Mouse (Mus musculus): ENCODE measurements at regions not wholly inside any gene's neighbourhood (a gene's known extent, or its start where the extent isn't known, plus 50 kb on each side); places are given as distances from the start of the nearest gene placed in this dataset.
"Not testable (repeated sequence)": the region's sequence is repeated elsewhere in the genome, so short reads cannot be mapped to it uniquely, and the experiment has no call there.

- DNase-seq: no peak
These were observed 219.2 kb downstream of the Bcl11a start for GRCm38 (mm10) chr11:24296893-24297624.

- no peak for DNase-seq
These were observed 219.9 kb downstream of the Bcl11a start for GRCm38 (mm10) chr11:24297763-24298162.

GRCm38 (mm10) chr11:24300351-24300750, 222.5 kb downstream of the Bcl11a start:
- no peak for DNase-seq

- no peak for DNase-seq
These were observed 223.3 kb downstream of the Bcl11a start for GRCm38 (mm10) chr11:24301201-24301600.

DNA sequence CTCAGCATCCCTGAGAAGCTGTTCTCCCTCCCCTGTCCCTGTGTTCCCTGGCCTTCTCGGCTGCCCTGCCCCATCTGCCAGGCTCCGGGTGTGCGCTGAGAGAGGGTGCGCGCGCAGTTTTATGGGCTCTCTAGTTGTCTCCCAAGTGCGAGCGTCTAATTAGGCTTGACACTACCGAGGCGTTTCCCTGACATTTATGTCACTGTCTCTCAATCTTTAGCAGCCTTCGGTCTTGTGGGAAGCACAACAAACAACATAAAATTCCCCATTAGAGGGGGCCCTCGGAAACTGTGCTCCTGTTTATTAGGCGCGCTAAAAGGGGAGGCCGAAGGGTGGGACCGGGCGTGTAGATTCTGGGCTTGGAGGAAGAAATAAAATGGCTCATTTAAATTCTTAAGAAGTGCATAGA, 227.3 kb downstream of the Bcl11a start:
- no peak for DNase-seq

GRCm38 (mm10) chr11:24305691-24306090, 227.8 kb downstream of the Bcl11a start:
- DNase-seq: peak; percentile 33

DNA sequence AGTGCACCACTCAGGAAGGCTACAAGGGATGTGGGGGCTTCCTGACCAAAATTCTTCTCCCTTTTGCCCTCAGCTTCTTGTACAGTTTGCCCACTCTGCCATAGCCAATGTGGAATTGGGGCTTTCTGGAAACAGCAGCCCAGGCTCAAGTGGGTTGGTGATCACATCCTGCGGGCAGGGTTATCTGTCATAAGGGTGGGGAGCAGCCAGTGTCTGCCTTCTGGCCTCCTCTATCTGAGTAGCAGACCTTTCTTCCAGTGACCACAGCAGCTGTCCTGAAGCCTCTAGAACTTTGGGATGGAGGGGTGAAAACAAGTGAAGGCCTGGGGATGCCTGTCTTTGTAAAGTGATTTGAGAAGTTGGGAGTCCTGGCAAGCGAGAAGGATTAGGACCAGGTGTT, 228.2 kb downstream of the Bcl11a start:
- DNase-seq: no peak

GRCm38 (mm10) chr11:24307601-24308252, 229.9 kb downstream of the Bcl11a start:
- no peak for DNase-seq

DNA sequence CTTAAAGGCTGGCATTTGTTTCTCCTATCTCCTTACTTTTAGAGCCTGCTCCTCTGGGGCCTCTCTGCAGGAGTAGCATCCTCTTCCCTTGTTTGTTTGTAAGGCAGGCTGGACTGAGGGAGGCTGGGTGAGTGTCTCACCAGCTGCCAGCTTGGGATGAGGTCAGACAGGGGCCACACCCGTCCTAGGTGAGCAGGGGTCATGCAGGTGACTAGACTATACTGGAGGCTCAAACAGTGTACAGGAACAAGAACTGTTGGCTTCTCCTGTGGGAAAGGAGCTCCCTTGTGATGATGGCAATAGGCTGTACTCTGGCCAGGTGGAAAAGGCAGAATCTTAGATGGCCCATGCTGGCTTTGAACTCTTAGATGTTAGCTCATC, 230.4 kb downstream of the Bcl11a start:
- no peak for DNase-seq

DNA sequence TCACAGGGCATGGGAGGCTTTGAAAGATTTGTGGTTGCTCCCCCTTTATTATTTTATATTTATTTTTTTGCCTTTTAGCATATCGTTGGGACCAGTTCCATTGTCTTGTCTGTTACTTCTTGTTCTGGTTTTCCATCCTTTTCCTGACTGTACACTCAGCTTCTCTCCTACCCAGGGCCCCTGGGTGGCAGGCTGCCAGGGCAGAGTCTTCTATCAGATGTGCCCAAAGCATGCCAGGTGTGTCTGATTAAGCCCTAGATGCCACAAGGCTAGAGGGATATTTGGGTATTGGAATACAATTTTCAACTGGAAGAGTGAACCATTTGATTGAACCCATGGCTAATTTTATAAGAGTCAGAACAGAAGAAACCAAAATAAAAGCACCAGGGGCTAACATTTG, 236.2 kb downstream of the Bcl11a start:
- no peak for DNase-seq

DNA sequence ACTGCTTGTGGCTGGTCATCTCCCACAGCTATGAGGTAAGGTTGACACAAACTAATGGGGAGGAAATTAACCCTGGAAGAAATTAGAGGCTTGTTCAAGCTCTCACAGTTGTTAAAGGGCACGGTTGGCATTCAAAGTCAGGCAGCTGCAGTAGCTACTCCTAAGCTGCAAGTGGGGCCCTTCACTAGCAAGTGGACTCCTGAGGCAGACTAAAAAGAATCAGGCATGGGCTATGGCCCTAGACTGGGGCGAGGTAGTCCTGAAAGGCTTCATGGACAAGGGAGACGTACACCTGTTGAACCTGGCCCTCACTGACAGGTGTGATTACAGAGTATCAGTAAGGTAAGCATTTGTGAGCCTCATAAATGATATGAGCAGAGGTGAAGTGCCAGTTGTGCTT, 237.7 kb downstream of the Bcl11a start:
- DNase-seq: no peak

DNA sequence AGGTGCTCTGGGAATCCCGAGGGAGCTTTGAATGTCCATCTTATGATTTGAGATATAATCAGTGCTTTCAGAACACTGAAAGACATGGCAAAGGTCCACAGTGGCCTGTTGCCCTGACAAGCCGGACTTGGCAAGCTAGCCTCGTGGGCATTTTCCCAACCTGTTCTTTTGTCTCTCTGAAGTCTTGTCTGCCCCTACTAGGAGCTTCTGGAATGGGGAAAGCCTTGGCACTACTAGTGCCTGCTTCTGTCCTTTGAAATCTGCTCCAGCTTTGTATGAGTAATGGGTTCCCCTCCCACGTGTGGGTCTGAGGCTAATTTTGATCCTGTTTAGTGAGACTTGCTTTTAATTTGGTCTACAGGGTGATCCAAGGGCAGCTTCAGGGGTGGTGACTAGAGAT, 238.3 kb downstream of the Bcl11a start:
- DNase-seq: no peak

DNA sequence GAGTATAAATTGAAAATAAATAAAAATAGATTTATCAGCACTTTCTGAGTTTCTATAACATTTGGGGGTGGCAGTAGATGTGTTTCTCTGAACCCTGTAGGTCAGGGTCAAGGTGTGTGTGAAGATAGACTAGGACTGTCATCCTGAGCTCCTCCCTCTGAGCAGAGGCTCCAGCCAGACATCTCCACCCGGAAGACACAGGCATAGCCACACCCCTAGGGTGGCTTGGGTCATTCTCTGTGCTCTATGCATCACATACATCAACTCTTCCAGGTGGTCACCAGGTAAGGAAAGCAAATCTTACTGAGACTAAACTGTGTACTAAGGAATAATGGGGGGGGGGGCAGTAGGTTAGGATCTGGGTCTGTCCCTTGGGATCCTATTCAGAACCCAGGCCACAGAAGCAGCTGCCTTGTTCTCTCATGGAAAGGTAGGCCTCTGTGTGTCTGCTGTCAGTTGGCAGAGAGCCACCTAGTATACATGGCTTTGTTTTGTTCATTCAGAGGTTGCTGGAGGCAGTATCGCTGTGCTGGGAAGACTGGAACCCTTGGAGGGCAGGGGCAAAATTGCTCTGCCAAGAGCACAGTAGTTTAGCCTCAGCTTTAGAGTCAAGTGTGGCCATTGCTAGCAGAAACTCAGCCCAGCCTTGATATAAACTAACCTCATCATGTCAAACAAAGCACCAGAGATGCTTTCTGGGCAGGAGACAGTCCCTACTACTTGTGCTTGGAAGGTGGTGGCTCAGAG, 240.3 kb downstream of the Bcl11a start:
- DNase-seq: no peak

DNA sequence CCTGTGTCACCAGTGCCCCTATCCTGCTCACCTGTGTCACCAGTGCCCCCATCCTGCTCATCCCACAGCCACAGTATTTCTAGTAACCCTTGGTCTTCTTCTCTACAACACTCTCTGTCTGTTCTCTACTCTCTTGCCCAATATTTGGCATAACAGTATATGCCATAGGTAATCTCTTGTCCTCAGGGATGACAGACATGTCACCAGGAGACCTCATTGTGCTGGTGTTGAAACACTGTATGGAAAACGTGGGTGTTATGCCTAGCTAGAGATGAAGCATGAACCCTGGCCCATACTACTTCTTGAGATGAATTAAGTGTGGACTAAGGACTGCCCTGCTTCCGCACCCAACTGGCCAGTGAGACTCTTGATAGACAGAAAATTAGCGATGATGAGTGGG, 241.4 kb downstream of the Bcl11a start:
- DNase-seq: no peak

DNA sequence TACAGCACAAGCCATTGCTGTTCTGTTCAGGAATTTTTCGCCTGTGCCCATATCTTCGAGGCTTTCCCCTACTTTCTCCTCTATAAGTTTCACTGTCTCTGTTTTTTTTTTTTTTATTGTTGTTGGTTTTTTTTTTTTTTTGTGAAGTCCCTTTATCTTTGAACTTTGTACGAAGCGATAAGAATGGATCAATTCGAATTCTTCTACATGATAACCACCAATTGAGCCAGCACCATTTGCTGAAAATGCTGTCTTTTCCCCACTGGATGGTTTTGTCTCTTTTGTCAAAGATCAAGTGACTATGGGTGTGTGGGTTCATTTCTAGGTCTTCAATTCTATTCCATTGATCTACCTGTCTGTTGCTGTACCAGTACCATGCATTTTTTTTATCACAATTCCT, 244.6 kb downstream of the Bcl11a start:
- not testable (repeated sequence) for DNase-seq

DNA sequence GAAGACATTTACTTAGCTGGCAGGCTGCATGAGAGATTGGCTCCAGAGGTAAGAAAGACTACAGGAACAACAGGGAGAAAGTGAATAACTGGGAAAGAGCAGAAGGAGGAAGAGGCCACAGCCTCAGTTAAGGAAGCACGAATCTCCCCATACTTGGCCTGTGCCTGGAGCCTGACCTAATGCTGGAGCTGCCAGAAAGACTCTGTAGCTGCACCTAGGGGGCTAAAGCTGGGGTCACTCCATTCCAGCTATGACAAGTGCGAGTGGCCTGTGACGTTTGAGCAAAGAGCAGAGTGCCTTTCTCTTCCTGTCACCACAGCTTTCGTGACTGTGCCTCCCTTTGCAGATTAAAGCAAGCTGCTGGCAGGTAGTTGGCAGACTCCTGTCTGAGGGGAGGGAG, 250.6 kb downstream of the Bcl11a start:
- DNase-seq: no peak

- no peak for DNase-seq
These were observed 252.7 kb downstream of the Bcl11a start for GRCm38 (mm10) chr11:24330366-24331124.

- peak; percentile 2 for DNase-seq
These were observed 254.4 kb downstream of the Bcl11a start for GRCm38 (mm10) chr11:24332241-24332640.

DNA sequence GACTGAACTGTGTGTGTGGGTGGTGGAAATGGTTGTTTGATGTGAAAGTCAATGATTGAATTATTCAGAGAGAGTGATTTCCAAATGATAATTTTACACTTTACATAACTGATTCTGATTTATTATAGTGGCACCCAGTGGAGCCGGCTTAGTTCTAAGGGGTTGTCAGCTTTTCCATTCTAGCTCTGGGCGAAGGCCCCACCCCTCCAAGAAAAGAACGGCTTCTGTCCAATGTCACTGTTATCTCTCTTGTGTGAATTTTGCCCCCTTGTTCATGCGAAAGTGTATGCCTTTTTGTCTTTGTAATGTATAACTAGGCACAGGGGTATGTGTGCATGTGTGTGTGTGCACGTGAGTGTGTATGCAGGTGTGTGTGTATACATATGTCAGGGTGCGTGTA, 255.3 kb downstream of the Bcl11a start:
- no peak for DNase-seq

DNA sequence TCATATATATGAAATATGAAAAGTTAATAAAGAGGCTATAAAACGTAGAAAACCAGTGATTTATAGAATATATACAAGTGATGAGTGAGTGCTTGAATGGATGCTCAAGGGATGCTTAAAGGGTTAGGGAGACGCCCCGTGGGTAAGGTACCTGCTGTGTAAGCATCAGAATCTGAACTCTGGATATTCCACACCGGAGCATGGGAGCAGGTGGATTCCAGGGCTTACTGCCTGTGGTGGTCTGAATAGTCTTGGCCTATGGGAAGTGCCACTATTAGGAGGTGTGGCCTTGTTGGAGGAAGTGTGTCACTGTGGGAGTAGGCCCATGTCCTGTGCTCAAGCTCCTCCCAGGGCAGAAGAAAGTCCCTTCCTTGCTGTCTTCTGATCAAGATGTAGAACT, 257.4 kb downstream of the Bcl11a start:
- no peak for DNase-seq

- no peak for DNase-seq
These were observed 260.3 kb downstream of the Bcl11a start for GRCm38 (mm10) chr11:24338111-24338510.

DNA sequence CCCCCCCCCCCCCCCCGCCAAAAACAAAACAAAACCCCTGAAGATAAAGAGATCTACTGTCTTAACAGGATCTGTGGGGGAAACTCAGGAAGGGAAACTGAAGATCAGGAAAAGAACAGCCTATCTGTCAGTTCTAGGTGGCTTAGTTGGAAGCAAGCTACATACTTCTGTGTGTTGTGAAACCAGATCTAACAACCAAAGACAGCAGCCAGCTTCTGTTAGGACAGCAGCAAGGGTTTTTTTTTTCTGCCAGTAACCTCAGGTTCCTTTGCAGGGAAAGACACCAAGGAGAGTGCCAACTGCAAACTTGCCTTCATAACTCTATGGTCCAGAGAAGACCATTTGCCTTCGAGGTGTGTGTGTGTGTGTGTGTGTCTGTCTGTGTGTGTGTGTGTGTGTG, 261.2 kb downstream of the Bcl11a start:
- DNase-seq: no peak

DNA sequence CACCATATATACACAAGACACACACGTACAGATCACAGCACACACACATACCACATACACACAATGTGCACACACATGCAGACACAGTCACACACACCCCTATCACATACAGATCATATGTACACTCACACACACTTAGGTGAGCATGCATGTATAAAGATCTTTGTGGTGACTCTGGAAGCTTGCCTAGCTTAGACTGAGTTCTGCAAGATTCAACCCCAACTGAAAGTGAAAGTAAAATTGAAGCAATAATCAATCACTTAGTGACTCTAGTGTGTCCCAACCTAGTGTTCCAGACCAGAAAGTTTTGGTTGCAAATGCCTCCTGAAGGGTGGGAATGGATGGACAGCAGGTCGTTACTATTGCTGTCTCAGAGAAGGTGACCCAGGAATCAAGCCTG, 262.8 kb downstream of the Bcl11a start:
- DNase-seq: no peak
